11 mouse cellular contexts compared by ENCODE assay signal in the genomic region with DNA sequence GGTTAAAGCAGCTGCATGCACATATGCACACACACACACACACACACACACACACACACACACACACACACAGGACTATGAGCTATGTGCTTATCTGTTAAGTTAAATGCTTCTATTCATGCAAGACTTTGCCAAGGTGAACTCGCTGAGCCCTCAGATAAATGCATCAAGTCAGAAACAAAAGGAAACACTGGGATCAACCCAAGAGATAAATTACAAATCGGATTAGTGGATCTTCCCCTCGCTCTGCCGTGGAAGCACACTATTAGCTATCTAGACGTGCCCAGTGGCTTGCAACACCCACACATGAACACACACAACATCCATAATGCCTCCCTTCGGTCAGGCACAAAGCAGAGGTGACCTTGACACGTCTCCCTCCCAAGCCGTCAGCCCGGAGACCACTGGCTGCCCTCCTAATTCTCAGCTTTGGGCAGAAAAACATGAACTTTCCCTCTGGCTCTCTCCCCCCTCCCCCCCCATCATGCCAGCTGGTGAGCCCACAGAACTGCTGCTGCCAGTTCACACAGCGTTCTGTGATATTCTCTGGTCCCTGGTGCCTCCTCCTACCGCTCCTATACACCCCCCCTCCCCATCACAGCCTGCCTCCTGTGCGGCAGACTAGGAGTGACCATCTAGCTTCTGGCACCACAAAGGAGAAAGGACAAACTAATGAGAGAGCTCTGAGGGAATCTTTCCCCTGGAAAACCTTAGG.
DNase-seq lines count a peak whose midpoint lies in the region; ATAC-seq lines count a peak whose summit lies in the region.
"Had no signal": no experiment of that assay in that cellular context is flagged by ENCODE, and none has a peak within 500 bp of the region (broad histone marks: within the 10 kb centered on the region; RNA-seq: fewer than 3 reads in every experiment).

No protein-coding gene starts in this region.

- H3K4me2 ChIP-seq in kidney, embryonic 14.5 days (replicated peaks; ENCODE audit: low read depth, low read length): no peak overlapping the region
- H3K4me2 ChIP-seq: embryonic facial prominence, embryonic 12.5 days had no signal

- WGBS in kidney, embryonic 14.5 days: 40% methylated on average over 12 of the region's 12 CpGs

- DNase-seq in heart, postnatal 10 days: peak; percentile 18 to 23
- DNase-seq in heart, postnatal 4 days: no peak
- peak; percentile 47 to 53 for DNase-seq in frontal cortex, postnatal 36 days (ENCODE audit: low spot score in 2 of 2)
- peak; percentile 43 for DNase-seq in layer of hippocampus, adult 9-10 months (ENCODE audit: low spot score)
- DNase-seq in retina, adult 2 months (ENCODE audit: low read depth, low spot score): peak; percentile 41
- no peak for DNase-seq in embryo, embryonic 9.5 days (ENCODE audit: extremely low spot score)
- DNase-seq in gastrocnemius, adult 18-20 months (ENCODE audit: low spot score): no peak
- DNase-seq: kidney, postnatal 25 days had no signal

- no peak overlapping the region for H3K9ac ChIP-seq in kidney, embryonic 14.5 days (ENCODE audit: low read depth, low read length)
- H3K9ac ChIP-seq: embryonic facial prominence, embryonic 12.5 days had no signal

- peaks cover 5% of the 10 kb centered on the region; the same call in 1 of the 2 replicates for H3K4me1 ChIP-seq in kidney, embryonic 14.5 days (ENCODE audit: control insufficient read depth, insufficient read depth, low read length)
- H3K4me1 ChIP-seq: embryonic facial prominence, embryonic 12.5 days had no signal

- intact Hi-C loops in heart, postnatal 10 days (cut with DNase I): no loop called here

- no peaks in the 10 kb centered on the region for H3K36me3 ChIP-seq in kidney, embryonic 14.5 days (ENCODE audit: control insufficient read depth, insufficient read depth, low read length)
- H3K36me3 ChIP-seq: embryonic facial prominence, embryonic 12.5 days had no signal

- H3K27me3 ChIP-seq in kidney, embryonic 14.5 days (ENCODE audit: control insufficient read depth, insufficient read depth, low read length): no peaks in the 10 kb centered on the region
- H3K27me3 ChIP-seq: embryonic facial prominence, embryonic 12.5 days had no signal

- no peak for ATAC-seq in kidney, embryonic 14.5 days (ENCODE audit: low FRiP score, low TSS enrichment)
- ATAC-seq: lung, postnatal 0 days had no signal

- no peak overlapping the region for H3K4me3 ChIP-seq in kidney, embryonic 14.5 days (ENCODE audit: low read length)
- H3K4me3 ChIP-seq: embryonic facial prominence, embryonic 12.5 days had no signal

- no peaks in the 10 kb centered on the region for H3K9me3 ChIP-seq in kidney, embryonic 14.5 days (ENCODE audit: control insufficient read depth, low read length)
- H3K9me3 ChIP-seq: embryonic facial prominence, embryonic 12.5 days had no signal

- H3K27ac ChIP-seq in kidney, embryonic 14.5 days (ENCODE audit: low read depth, low read length): no peak overlapping the region
- H3K27ac ChIP-seq: embryonic facial prominence, embryonic 12.5 days had no signal

Comparison
In these comparisons a context has a peak if more than half of its experiments do, and no peak if none do; other contexts are left out.
1. DNase-seq: peak in heart, postnatal 10 days (2 of 2), frontal cortex, postnatal 36 days (2 of 2), layer of hippocampus, adult 9-10 months (single experiment) and retina, adult 2 months (single experiment); none in heart, postnatal 4 days (single experiment), embryo, embryonic 9.5 days (single experiment) and gastrocnemius, adult 18-20 months (single experiment).